Mouse (Mus musculus): ENCODE measurements at regions not wholly inside any gene's neighbourhood (a gene's known extent, or its start where the extent isn't known, plus 50 kb on each side); places are given as distances from the start of the nearest gene placed in this dataset.

- no peak for ATAC-seq
Measured at GRCm38 (mm10) chr12:25323171-25323570, 226.2 kb upstream of the Id2 start.

GRCm38 (mm10) chr12:25320262-25320767 lies 223.4 kb upstream of the Id2 start:
- ATAC-seq: no peak

GRCm38 (mm10) chr12:25319846-25320245 lies 222.9 kb upstream of the Id2 start:
- no peak for ATAC-seq

- ATAC-seq: no peak
Measured at GRCm38 (mm10) chr12:25318072-25318671, 221.2 kb upstream of the Id2 start.

- peak; percentile 79 for ATAC-seq
Measured at GRCm38 (mm10) chr12:25315969-25316368, 219.0 kb upstream of the Id2 start.

- no peak for ATAC-seq
Measured at GRCm38 (mm10) chr12:25313212-25313611, 216.3 kb upstream of the Id2 start.

GRCm38 (mm10) chr12:25312390-25312789 lies 215.4 kb upstream of the Id2 start:
- ATAC-seq: no peak

GRCm38 (mm10) chr12:25311728-25312127 lies 214.8 kb upstream of the Id2 start:
- ATAC-seq: peak; percentile 88

- ATAC-seq: no peak
Measured at GRCm38 (mm10) chr12:25310293-25310946, 213.5 kb upstream of the Id2 start.

GRCm38 (mm10) chr12:25309234-25309633 lies 212.3 kb upstream of the Id2 start:
- no peak for ATAC-seq

- ATAC-seq: peak; percentile 95
Measured at GRCm38 (mm10) chr12:25305764-25306653, 209.1 kb upstream of the Id2 start.

- ATAC-seq: no peak
Measured at GRCm38 (mm10) chr12:25304820-25305511, 208.0 kb upstream of the Id2 start.

- no peak for ATAC-seq
Measured at GRCm38 (mm10) chr12:25303500-25304050, 206.6 kb upstream of the Id2 start.

- ATAC-seq: no peak
Measured at GRCm38 (mm10) chr12:25300804-25301390, 204.0 kb upstream of the Id2 start.

GRCm38 (mm10) chr12:25299603-25300471 lies 202.9 kb upstream of the Id2 start:
- ATAC-seq: peak; percentile 76

- ATAC-seq: no peak
Measured at GRCm38 (mm10) chr12:25298766-25299165, 201.8 kb upstream of the Id2 start.

- ATAC-seq: no peak
Measured at GRCm38 (mm10) chr12:25297960-25298359, 201.0 kb upstream of the Id2 start.

- ATAC-seq: no peak
Measured at GRCm38 (mm10) chr12:25296648-25297047, 199.7 kb upstream of the Id2 start.

- peak; percentile 98 for ATAC-seq
Measured at GRCm38 (mm10) chr12:25294179-25295025, 197.5 kb upstream of the Id2 start.

Data from CD4-positive, CD25-positive, alpha-beta regulatory T cell, adult 4 months (primary cell).